Mouse (Mus musculus) CD4-positive, CD25-positive, alpha-beta regulatory T cell, adult 2 months (primary cell): ENCODE measurements around the gene Gm20388.

Source experiments
- DNase-seq: peaks from one replicate; pipeline ENCODE4 v3.0.0-alpha.2; 2012; ENCODE audit warnings: low read depth, low spot score

Gene Gm20388

GRCm38 (mm10) chr8:121798401-121798800 is 1887.8 kb downstream of the Gm20388 start:
- no peak for DNase-seq

- DNase-seq, result no peak
Observed at GRCm38 (mm10) chr8:121804829-121805228, 1894.2 kb downstream of the Gm20388 start.

- no peak for DNase-seq
Observed at GRCm38 (mm10) chr8:121806126-121806525, 1895.5 kb downstream of the Gm20388 start.

- DNase-seq, result no peak
Observed at GRCm38 (mm10) chr8:121808032-121808431, 1897.4 kb downstream of the Gm20388 start.

GRCm38 (mm10) chr8:121809524-121810155 is 1899.0 kb downstream of the Gm20388 start:
- DNase-seq, result no peak

- DNase-seq, result no peak
Observed at GRCm38 (mm10) chr8:121811502-121811901, 1900.9 kb downstream of the Gm20388 start.

- DNase-seq, result no peak
Observed at GRCm38 (mm10) chr8:121811931-121812570, 1901.4 kb downstream of the Gm20388 start.

GRCm38 (mm10) chr8:121818226-121818625 is 1907.6 kb downstream of the Gm20388 start:
- DNase-seq, result no peak

GRCm38 (mm10) chr8:121820840-121821239 is 1910.2 kb downstream of the Gm20388 start:
- DNase-seq, result no peak

- no peak for DNase-seq
Observed at GRCm38 (mm10) chr8:121821320-121821719, 1910.7 kb downstream of the Gm20388 start.

GRCm38 (mm10) chr8:121821770-121822169 is 1911.1 kb downstream of the Gm20388 start:
- no peak for DNase-seq

GRCm38 (mm10) chr8:121827726-121828125 is 1917.1 kb downstream of the Gm20388 start:
- no peak for DNase-seq

- no peak for DNase-seq
Observed at GRCm38 (mm10) chr8:121828376-121829023, 1917.9 kb downstream of the Gm20388 start.

- DNase-seq, result peak; percentile 95
Observed at GRCm38 (mm10) chr8:121829048-121829776, 1918.6 kb downstream of the Gm20388 start, which contains the start of gene Klhdc4. Klhdc4 (minus strand) TSS chr8:121829569.

- no peak for DNase-seq
Observed at GRCm38 (mm10) chr8:121829777-121830362, 1919.2 kb downstream of the Gm20388 start.

GRCm38 (mm10) chr8:121832061-121832460 is 1921.4 kb downstream of the Gm20388 start:
- no peak for DNase-seq

GRCm38 (mm10) chr8:121832503-121832902 is 1921.9 kb downstream of the Gm20388 start:
- peak; percentile 87 for DNase-seq

- DNase-seq, result peak; percentile 50
Observed at GRCm38 (mm10) chr8:121841242-121841641, 1930.6 kb downstream of the Gm20388 start.

GRCm38 (mm10) chr8:121842064-121842955 is 1931.7 kb downstream of the Gm20388 start:
- DNase-seq, result no peak

- no peak for DNase-seq
Observed at GRCm38 (mm10) chr8:121843184-121843733, 1932.6 kb downstream of the Gm20388 start.
